Mouse (Mus musculus): ENCODE data around the gene C1qtnf2. TPM values are rescaled to one million over a fixed set of nuclear protein-coding genes. Genes with fewer than 3 reads are reported as not detected.
A peak's percentile ranks its signal among the peaks of the same experiment; 100 is the strongest.

Gene C1qtnf2
- total RNA-seq, 2 experiments from 2014 or later = 3.0 to 3.8 TPM

DNA sequence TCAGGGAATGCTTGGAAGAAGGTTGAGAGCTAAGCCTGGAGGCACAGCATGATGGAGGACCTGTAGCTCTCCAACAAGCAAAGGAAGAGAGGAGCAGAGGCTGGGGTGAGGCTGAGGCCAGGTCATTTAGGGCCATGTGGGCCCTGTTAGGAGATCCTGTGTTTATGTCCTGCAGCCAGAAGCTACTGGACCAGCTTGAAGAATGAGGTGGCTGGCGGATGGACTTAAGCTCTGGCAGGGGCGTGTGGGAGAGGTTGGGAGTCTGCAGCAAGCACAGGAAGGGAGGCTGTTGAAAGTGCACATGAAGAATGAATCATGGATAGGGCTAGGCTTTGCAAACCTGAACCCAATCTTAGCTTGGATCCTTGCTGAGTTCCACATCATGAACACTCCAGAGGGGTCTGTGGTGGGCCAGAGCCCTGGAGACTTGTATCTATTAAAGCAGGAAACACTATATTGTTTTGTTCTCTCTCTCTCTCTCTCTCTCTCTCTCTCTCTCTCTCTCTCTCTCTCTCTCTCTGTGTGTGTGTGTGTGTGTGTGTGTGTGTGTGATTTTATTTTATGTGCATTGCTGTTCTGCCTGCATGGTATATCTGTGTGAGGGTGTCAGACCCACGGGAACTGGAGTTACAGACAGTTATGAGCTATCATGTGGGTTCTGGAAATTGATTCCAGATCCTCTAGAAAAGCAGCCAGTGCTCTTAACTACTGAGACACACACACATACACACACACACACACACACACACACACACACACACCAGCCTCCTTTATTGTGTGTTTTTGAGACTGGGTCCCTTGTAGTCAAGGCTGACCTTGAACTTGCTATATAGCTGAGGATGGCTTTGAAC, 7.8 kb downstream of the C1qtnf2 start:
- peak in 1 of 2 experiments; percentile 29 for DNase-seq
- intact Hi-C loops (cut with DNase I) = no loop called here

- peak in 1 of 2 experiments; percentile 30 for DNase-seq
- intact Hi-C loops (cut with DNase I) = no loop called here
Observed at GRCm38 (mm10) chr11:43483122-43483792, 9.2 kb downstream of the C1qtnf2 start.

GRCm38 (mm10) chr11:43484057-43484456, 10.0 kb downstream of the C1qtnf2 start:
- DNase-seq = no peak
- intact Hi-C loops (cut with DNase I) = no loop called here

DNA sequence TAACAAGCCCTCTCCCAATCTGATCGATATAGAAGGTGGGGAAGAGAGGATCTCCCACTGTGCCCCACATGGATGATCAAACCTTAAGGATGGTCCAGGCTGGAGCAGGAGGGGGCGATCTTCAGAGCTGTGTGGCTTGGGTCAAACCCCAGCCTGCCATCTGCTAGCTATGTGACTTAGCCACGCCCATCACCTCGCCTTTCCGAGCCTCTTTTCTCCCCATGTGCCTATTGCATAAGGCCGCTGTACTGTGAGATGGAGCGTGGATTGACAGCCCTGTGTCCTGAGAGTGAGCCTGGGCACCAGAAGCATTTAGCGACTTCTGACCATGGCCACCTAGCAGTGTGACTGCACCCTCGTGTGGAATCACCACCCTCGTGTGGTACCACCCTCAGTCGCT, 10.6 kb downstream of the C1qtnf2 start:
- no peak for DNase-seq
- intact Hi-C loops (cut with DNase I) = no loop called here

DNA sequence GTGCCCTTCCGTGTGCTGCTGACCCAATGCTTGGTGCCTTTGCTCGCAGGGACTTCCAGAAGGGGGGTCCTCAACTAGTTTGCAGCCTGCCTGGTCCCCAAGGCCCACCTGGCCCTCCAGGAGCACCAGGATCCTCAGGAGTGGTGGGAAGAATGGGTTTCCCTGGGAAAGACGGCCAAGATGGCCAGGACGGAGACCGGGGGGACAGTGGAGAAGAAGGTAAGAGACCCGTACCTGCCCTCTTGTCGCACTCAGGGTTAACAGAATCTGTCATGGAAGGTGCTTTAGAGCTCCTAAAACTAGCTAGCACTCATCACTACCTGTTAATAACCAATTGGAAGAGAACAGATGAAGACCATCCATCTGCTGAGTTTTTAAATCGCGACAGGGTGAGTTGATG, 11.8 kb downstream of the C1qtnf2 start:
- DNase-seq = no peak
- intact Hi-C loops (cut with DNase I) = no loop called here

DNA sequence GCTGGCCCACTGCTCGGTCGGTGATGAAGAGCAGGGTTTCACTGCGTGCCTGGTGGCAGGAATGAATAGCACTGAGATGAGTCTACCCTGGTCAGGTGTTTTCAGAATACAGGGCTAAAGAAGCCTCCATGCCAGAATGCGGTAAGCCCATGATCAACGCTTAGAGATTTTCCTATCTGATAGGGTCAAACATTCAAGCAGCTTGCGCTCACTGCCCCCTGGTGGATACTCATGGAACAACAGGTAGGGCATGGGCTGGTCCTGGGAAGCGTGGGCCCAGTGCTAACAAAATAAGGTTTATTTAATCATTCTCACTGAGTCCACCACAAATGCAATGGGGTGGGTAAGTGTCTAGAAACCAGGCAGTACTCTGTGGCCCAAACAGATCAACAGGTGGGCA, 18.6 kb downstream of the C1qtnf2 start:
- intact Hi-C loops (cut with DNase I) = loop anchor here (5.0 kb wide), 3 partner anchors 40 to 95 kb away; partner anchors contain the start of gene 4933415A04Rik
- peak; percentile 67 to 68 for DNase-seq

GRCm38 (mm10) chr11:43493815-43494409, 19.8 kb downstream of the C1qtnf2 start:
- DNase-seq = peak; percentile 46 to 53
- intact Hi-C loops (cut with DNase I) = loop anchor here (5.0 kb wide), 3 partner anchors 42 to 93 kb away; partner anchors contain the start of gene 4933415A04Rik

GRCm38 (mm10) chr11:43495037-43495436, 21.0 kb downstream of the C1qtnf2 start:
- no peak for DNase-seq
- intact Hi-C loops (cut with DNase I) = no loop called here

DNA sequence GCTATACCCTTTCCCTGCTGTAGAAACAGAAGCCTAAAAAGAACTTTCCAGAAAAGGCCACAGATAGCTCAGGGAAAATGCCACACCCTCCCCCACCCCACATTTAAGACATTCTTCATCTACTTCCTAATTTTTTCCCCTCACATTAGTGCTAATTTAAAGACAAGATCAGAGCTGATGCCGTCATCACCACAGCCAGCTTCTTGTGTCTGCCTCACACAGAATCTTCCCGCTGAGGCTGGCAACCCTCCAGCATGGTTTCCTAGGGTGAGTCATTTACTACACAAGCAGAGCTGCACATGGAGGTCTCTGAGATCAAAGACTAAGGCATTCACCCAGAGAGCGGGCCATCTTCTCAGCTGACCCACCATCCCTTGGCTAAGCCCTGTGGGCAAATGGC, 21.5 kb downstream of the C1qtnf2 start:
- peak in 1 of 2 experiments; percentile 43 for DNase-seq
- intact Hi-C loops (cut with DNase I) = no loop called here

DNA sequence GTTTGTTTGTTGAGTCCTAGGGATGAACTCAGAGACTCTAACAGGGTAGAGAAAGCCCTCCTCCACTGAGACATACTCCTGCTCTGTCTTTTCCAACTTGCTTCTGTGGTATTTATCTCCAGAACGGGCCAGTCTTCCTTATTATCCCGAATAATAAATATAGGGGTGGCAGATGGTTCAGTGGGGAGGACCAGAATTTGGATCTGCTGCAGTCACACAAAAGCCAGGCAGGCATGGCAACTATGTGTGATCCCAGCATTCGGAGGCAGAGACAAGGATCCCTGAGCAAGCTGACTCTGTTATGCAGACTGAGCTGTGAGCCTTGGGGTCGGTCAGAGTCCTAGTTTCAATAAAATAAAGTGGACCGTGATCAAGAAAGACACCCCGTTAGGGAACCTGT, 27.2 kb downstream of the C1qtnf2 start:
- DNase-seq = no peak
- intact Hi-C loops (cut with DNase I) = no loop called here

DNA sequence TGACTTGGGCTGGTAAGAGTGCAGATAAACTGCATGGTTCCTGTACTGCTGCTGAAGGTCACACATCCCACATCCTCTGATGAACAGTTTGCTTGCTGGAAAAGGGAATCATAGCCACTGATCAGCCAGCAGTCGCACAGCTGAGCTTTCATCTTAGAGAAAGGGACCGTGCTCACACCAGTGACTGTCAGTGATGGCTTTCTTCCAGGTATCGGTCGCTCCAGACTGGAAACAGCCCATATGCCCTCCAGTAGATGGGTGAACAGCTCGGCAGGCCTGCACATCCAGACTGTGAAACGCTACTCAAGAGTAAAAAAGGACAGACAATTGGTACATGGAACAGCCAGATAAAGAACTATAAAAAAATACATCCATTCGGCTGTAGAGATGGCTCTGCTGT, 31.1 kb downstream of the C1qtnf2 start:
- intact Hi-C loops (cut with DNase I) = no loop called here
- no peak for DNase-seq

DNA sequence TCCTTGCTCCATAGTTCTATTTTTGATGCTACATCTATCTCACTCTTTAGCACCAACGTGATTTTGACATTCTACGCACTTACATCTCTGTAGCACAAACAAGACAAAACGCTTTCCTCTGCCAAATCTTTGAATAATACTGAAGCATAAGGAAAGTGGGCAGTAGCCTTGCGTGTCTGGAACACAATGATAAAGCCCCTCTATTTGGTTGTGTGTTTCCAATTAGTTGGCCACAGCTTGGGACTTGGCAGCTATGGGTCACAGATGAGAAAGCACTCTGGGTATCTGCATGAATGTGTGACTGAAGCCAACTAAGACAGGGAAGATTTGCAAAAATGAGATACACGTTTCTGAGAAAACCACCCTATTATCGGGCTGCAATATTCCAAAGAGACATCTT, 33.9 kb downstream of the C1qtnf2 start:
- intact Hi-C loops (cut with DNase I) = no loop called here
- no peak for DNase-seq

GRCm38 (mm10) chr11:43509878-43510277, 35.8 kb downstream of the C1qtnf2 start:
- intact Hi-C loops (cut with DNase I) = no loop called here

GRCm38 (mm10) chr11:43512661-43513190, 38.6 kb downstream of the C1qtnf2 start:
- intact Hi-C loops (cut with DNase I) = no loop called here

More at GRCm38 (mm10) chr11:43509878-43510277, 35.8 kb downstream of the C1qtnf2 start:
- DNase-seq = no peak

DNA sequence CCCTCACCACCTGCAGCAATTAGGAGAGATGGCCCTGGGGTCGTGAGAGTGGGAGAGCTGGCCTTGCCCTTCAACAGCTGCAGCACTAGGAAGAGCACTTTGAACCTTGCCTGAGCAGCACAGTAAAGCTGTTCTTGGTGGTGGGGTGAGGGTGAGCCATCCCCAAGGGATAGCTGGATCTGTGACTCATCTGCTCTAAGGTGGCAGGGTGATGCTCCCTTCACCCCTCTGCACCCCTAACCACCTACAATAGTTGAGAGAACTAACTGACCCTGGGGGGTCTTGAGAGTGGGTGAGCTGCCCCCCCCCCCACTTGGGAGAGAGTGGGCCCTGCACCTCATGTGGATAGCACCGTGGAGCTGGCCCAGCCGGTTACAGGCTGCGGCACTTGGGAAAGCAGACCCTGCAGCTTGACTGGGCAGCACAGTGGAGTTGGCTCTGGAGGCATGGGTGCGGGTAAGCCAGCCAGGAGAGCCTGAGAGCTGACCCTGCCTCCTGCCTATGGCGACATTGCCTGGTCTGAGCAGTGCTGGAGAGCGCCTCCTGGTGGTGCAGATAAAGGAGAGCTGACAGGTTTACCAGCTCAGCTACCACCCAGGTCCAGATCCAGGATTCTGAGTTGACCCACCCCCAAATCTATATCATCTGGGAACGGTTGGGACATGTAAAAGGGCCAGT, 42.4 kb downstream of the C1qtnf2 start:
- intact Hi-C loops (cut with DNase I) = no loop called here
- no peak for DNase-seq

More at GRCm38 (mm10) chr11:43512661-43513190, 38.6 kb downstream of the C1qtnf2 start:
- no peak for DNase-seq

DNA sequence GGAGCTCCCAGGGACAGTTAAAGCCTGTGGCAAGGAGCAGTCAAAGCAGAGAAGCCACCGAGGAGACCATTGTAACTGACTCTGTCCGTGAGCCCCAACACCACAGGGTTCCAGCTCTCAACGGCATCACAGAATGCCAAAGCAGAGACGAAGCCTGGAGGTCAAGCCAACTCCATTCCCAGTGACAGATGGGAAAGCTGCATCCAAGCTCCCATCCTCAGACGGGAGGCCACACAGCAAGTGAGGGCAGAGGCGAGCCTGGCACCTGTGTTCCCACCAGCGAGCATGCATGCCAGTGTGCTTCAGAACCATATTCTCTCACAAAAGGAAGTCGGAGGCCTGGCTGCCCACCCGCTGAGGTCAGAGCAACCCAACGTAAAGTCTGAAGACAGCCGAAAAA, 43.6 kb downstream of the C1qtnf2 start:
- intact Hi-C loops (cut with DNase I) = no loop called here
- DNase-seq = no peak

DNA sequence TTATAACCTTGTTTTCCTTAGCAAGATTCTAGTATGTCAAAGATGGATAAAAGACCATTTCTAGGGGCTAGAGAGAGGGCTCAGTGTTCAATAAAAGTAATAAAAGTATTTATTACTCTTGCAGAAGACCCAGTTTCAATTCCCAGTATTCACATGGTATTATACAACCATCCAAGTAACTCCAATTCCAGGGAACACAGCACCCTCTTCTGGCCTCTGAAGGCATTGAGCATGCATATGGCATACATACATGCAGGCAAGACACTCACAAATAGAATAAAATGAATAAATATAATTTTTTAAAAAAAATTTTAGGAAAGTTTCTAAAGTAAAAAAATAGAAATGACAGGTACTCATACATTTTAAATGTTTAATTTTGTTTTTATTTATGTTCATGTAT, 44.0 kb downstream of the C1qtnf2 start:
- DNase-seq = no peak
- intact Hi-C loops (cut with DNase I) = no loop called here

DNA sequence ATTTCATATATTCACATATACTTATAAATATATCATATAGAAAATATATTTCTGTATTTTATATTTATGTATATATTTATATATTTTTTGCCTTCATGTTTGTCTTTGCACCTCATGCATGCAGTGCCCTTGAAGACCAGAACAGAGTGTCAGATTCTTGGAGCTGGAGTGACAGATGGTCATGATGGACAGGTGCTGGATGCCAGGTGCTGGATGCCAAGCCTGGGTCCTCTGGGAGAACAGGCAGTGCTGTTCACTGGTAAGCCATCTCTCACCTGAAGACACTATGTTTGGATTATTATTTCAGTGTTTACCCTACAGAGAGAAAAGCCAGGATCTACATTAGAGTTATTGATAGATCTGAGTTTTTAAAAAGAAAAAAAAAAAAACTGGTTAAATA, 44.7 kb downstream of the C1qtnf2 start:
- DNase-seq = no peak
- intact Hi-C loops (cut with DNase I) = no loop called here

DNA sequence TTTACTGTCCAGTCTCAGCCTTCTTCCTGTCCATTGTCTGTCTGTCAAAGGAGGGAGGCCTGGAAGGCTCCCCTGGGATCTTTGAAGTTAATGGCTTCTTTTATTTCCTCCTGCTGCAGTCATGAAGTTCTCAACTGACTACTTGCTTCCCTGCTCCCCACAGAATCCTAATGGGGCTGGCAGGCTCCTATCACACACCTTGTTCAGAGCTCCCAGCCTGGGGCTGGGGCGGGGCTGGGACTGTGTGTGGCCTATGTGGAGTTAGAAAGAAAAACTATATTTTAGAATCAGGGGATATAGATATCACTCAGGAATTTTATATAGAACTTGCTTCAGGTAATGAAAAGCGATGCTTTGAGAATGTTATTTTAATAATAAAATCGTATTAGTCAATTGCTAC, 46.4 kb downstream of the C1qtnf2 start:
- DNase-seq = no peak

GRCm38 (mm10) chr11:43528078-43528682, 54.1 kb downstream of the C1qtnf2 start:
- no peak for DNase-seq
- intact Hi-C loops (cut with DNase I) = no loop called here

More for the DNA sequence above, 46.4 kb downstream of the C1qtnf2 start:
- intact Hi-C loops (cut with DNase I) = no loop called here

All from gastrocnemius, postnatal 36 days (tissue).